Mouse (Mus musculus) MEL (cell line): Measurements from ENCODE around the gene Dnaja3. TPM values are rescaled to one million over a fixed set of nuclear protein-coding genes. Genes with fewer than 3 reads are reported as not detected.

Source experiments
- DNase-seq: peaks from one replicate; pipeline ENCODE4 v3.0.0; 2011; ENCODE audit warnings: low read depth, low spot score
- H3K27ac ChIP-seq: 2 replicates; pipeline ENCODE4 v1.5.1; 2012; ENCODE audit warnings: low read depth, mild to moderate bottlenecking, control low read depth, low read length, moderate library complexity; ENCODE audit not compliant: control insufficient read depth
- H3K27me3 ChIP-seq, 2 experiments: fragments of 150-350 bp in 1 of 2; sonication (generic) in 1 of 2; 2 replicates each; pipeline ENCODE4 v1.6.1; 2012; ENCODE audit warnings: low read length in 2 of 2, mild to moderate bottlenecking in 2 of 2, improper control_type of control experiment in 1 of 2, moderate library complexity in 1 of 2; ENCODE audit not compliant: insufficient read depth in 2 of 2, control insufficient read depth in 1 of 2
- H3K36me3 ChIP-seq, 2 experiments: 2 replicates each; pipeline ENCODE4 v1.6.1; 2012 to 2014; ENCODE audit warnings: low read length in 2 of 2, improper control_type of control experiment in 1 of 2, inconsistent platforms in 1 of 2, mild to moderate bottlenecking in 1 of 2; ENCODE audit not compliant: insufficient read depth in 2 of 2, control insufficient read depth in 1 of 2
- H3K4me1 ChIP-seq, 2 experiments: fragments of 150-350 bp in 1 of 2; sonication (generic) in 1 of 2; 2 replicates each; pipeline ENCODE4 v1.6.1; 2012; ENCODE audit warnings: low read length in 2 of 2, improper control_type of control experiment in 1 of 2, mild to moderate bottlenecking in 1 of 2; ENCODE audit not compliant: insufficient read depth in 2 of 2, control insufficient read depth in 1 of 2
- H3K4me3 ChIP-seq, 2 experiments: fragments of 150-350 bp in 1 of 2; sonication (generic) in 1 of 2; 2 replicates each; pipeline ENCODE4 v1.5.1; 2012; ENCODE audit warnings: low read depth in 2 of 2, low read length in 2 of 2, mild to moderate bottlenecking in 2 of 2, moderate library complexity in 2 of 2, control low read depth in 1 of 2, improper control_type of control experiment in 1 of 2; ENCODE audit not compliant: control insufficient read depth in 1 of 2, insufficient read depth in 1 of 2
- H3K79me2 ChIP-seq: 2 replicates; pipeline ENCODE4 v1.6.1; 2012; ENCODE audit warnings: mild to moderate bottlenecking, low read length, moderate library complexity; ENCODE audit not compliant: control insufficient read depth, poor library complexity, insufficient read depth
- H3K9ac ChIP-seq: 2 replicates; pipeline ENCODE4 v1.6.1; 2012; ENCODE audit warnings: low read depth, mild to moderate bottlenecking, control low read depth, low read length, moderate library complexity; ENCODE audit not compliant: control insufficient read depth, poor library complexity, severe bottlenecking
- H3K9me3 ChIP-seq: fragments of 150-350 bp; sonication (generic); replicated peaks from 2 replicates; pipeline ENCODE4 v1.6.1; 2012; ENCODE audit warnings: mild to moderate bottlenecking, low read length, improper control_type of control experiment, moderate library complexity; ENCODE audit not compliant: insufficient read depth
- BHLHE40 ChIP-seq: IDR thresholded peaks from 2 replicates; pipeline ENCODE4 v1.6.1; 2012; ENCODE audit warnings: low read depth, mild to moderate bottlenecking, inconsistent platforms, low read length, improper control_type of control experiment, borderline replicate concordance
- CHD1 ChIP-seq: IDR thresholded peaks from 2 replicates; pipeline ENCODE4 v1.6.1; 2012; ENCODE audit warnings: low read depth, mild to moderate bottlenecking, inconsistent platforms, low read length, improper control_type of control experiment
- CHD2 ChIP-seq: IDR thresholded peaks from 2 replicates; pipeline ENCODE4 v1.6.1; 2011; ENCODE audit warnings: low read length, improper control_type of control experiment
- CTCF ChIP-seq, 3 experiments: IDR thresholded peaks in 2 of 3; conservative IDR thresholded peaks in 1 of 3; 2 replicates each; pipeline ENCODE4 v1.5.1; 2011 to 2012; ENCODE audit warnings: low read length in 3 of 3, low read depth in 2 of 3, mild to moderate bottlenecking in 2 of 3, improper control_type of control experiment in 1 of 3, inconsistent platforms in 1 of 3, mixed read lengths in 1 of 3, moderate library complexity in 1 of 3; ENCODE audit not compliant: control insufficient read depth in 1 of 3, insufficient read depth in 1 of 3, poor library complexity in 1 of 3, severe bottlenecking in 1 of 3
- E2F4 ChIP-seq: IDR thresholded peaks from 2 replicates; pipeline ENCODE4 v1.6.1; 2011; ENCODE audit warnings: low read depth, low read length, improper control_type of control experiment, borderline replicate concordance
- ELF1 ChIP-seq: IDR thresholded peaks from 2 replicates; pipeline ENCODE4 v1.6.1; 2014; ENCODE audit warnings: low read depth, mild to moderate bottlenecking, inconsistent platforms, low read length, improper control_type of control experiment, moderate library complexity
- EP300 ChIP-seq, 2 experiments: IDR thresholded peaks; 2 replicates each; pipeline ENCODE4 v1.6.1; 2011; ENCODE audit warnings: improper control_type of control experiment in 2 of 2, low read length in 2 of 2, low read depth in 1 of 2, mild to moderate bottlenecking in 1 of 2
- ETS1 ChIP-seq: IDR thresholded peaks from 2 replicates; pipeline ENCODE4 v1.6.1; 2012; ENCODE audit warnings: low read depth, mild to moderate bottlenecking, inconsistent platforms, low read length, improper control_type of control experiment, moderate library complexity
- GABPA ChIP-seq: IDR thresholded peaks from 2 replicates; pipeline ENCODE4 v1.6.1; 2012; ENCODE audit warnings: low read depth, mild to moderate bottlenecking, inconsistent platforms, low read length, improper control_type of control experiment, moderate library complexity
- GATA1 ChIP-seq: IDR thresholded peaks from 2 replicates; pipeline ENCODE4 v1.6.1; 2011; ENCODE audit warnings: low read depth, low read length, improper control_type of control experiment
- JUND ChIP-seq: IDR thresholded peaks from 2 replicates; pipeline ENCODE4 v1.6.1; 2011; ENCODE audit warnings: low read depth, mild to moderate bottlenecking, improper control_type of control experiment, low read length
- KAT2A ChIP-seq: conservative IDR thresholded peaks from 2 replicates; pipeline ENCODE4 v1.6.1; 2012; ENCODE audit warnings: low read depth, low read length, improper control_type of control experiment, inconsistent platforms
- MAFK ChIP-seq: IDR thresholded peaks from 2 replicates; pipeline ENCODE4 v1.6.1; 2011; ENCODE audit warnings: low read depth, mild to moderate bottlenecking, low read length, improper control_type of control experiment, borderline replicate concordance
- MAX ChIP-seq: IDR thresholded peaks from 2 replicates; pipeline ENCODE4 v1.6.1; 2011; ENCODE audit warnings: low read length, improper control_type of control experiment
- MAZ ChIP-seq: IDR thresholded peaks from 2 replicates; pipeline ENCODE4 v1.6.1; 2012; ENCODE audit warnings: low read depth, mild to moderate bottlenecking, inconsistent platforms, low read length, improper control_type of control experiment
- MEF2A ChIP-seq: IDR thresholded peaks from 2 replicates; pipeline ENCODE4 v1.6.1; 2014; ENCODE audit warnings: low read depth, mild to moderate bottlenecking, inconsistent platforms, low read length, improper control_type of control experiment; ENCODE audit not compliant: poor library complexity, insufficient replicate concordance, severe bottlenecking; ENCODE audit errors: extremely low read depth
- MXI1 ChIP-seq: IDR thresholded peaks from 2 replicates; pipeline ENCODE4 v1.6.1; 2011; ENCODE audit warnings: mild to moderate bottlenecking, low read depth, low read length, improper control_type of control experiment
- MYB ChIP-seq: IDR thresholded peaks from 2 replicates; pipeline ENCODE4 v1.6.1; 2011; ENCODE audit warnings: mild to moderate bottlenecking, low read depth, low read length, improper control_type of control experiment
- MYC ChIP-seq: IDR thresholded peaks from 2 replicates; pipeline ENCODE4 v1.6.1; 2011; ENCODE audit warnings: low read depth, mild to moderate bottlenecking, low read length, improper control_type of control experiment, moderate library complexity
- NRF1 ChIP-seq: IDR thresholded peaks from 2 replicates; pipeline ENCODE4 v1.6.1; 2014; ENCODE audit warnings: low read depth, mild to moderate bottlenecking, inconsistent platforms, low read length, improper control_type of control experiment, moderate library complexity; ENCODE audit not compliant: poor library complexity, insufficient read depth, severe bottlenecking
- POLR2A ChIP-seq, 2 experiments: IDR thresholded peaks; 2 replicates each; pipeline ENCODE4 v1.6.1; 2011 to 2012; ENCODE audit warnings: low read length in 2 of 2, mild to moderate bottlenecking in 2 of 2, control low read depth in 1 of 2, improper control_type of control experiment in 1 of 2, low read depth in 1 of 2, moderate library complexity in 1 of 2; ENCODE audit not compliant: control insufficient read depth in 1 of 2, insufficient read depth in 1 of 2, poor library complexity in 1 of 2
- POLR2AphosphoS2 ChIP-seq: IDR thresholded peaks from 2 replicates; pipeline ENCODE4 v1.6.1; 2011; ENCODE audit warnings: low read length, improper control_type of control experiment
- POLR2AphosphoS5 ChIP-seq: IDR thresholded peaks from 2 replicates; pipeline ENCODE4 v1.6.1; 2012; ENCODE audit warnings: low read depth, borderline replicate concordance, mild to moderate bottlenecking, inconsistent platforms, low read length, moderate library complexity, mixed read lengths
- RAD21 ChIP-seq: IDR thresholded peaks from 2 replicates; pipeline ENCODE4 v1.6.1; 2011; ENCODE audit warnings: mild to moderate bottlenecking, low read depth, low read length, improper control_type of control experiment
- RCOR1 ChIP-seq: IDR thresholded peaks from 2 replicates; pipeline ENCODE4 v1.6.1; 2012; ENCODE audit warnings: low read depth, mild to moderate bottlenecking, inconsistent platforms, low read length, improper control_type of control experiment
- SIN3A ChIP-seq: IDR thresholded peaks from 2 replicates; pipeline ENCODE4 v1.6.1; 2012; ENCODE audit warnings: low read length, improper control_type of control experiment, inconsistent platforms
- SMC3 ChIP-seq: IDR thresholded peaks from 2 replicates; pipeline ENCODE4 v1.6.1; 2011; ENCODE audit warnings: low read depth, low read length, improper control_type of control experiment
- TAL1 ChIP-seq: IDR thresholded peaks from 2 replicates; pipeline ENCODE4 v1.6.1; 2012; ENCODE audit warnings: mild to moderate bottlenecking, inconsistent platforms, low read length, moderate library complexity, mixed read lengths
- TBP ChIP-seq: IDR thresholded peaks from 2 replicates; pipeline ENCODE4 v1.8.0; 2011; ENCODE audit warnings: low read depth, low read length, improper control_type of control experiment
- TCF12 ChIP-seq: IDR thresholded peaks from 2 replicates; pipeline ENCODE4 v1.6.1; 2014; ENCODE audit warnings: low read depth, mild to moderate bottlenecking, inconsistent platforms, low read length, improper control_type of control experiment, moderate library complexity
- UBTF ChIP-seq: IDR thresholded peaks from 2 replicates; pipeline ENCODE4 v1.6.1; 2012; ENCODE audit warnings: low read depth, mild to moderate bottlenecking, inconsistent platforms, low read length, improper control_type of control experiment, moderate library complexity, borderline replicate concordance; ENCODE audit not compliant: insufficient read depth
- USF1 ChIP-seq: IDR thresholded peaks from 2 replicates; pipeline ENCODE4 v1.6.1; 2014; ENCODE audit warnings: low read depth, mild to moderate bottlenecking, inconsistent platforms, low read length, improper control_type of control experiment, moderate library complexity
- USF2 ChIP-seq, 2 experiments: IDR thresholded peaks; 2 replicates each; pipeline ENCODE4 v1.6.1; 2011 to 2012; ENCODE audit warnings: improper control_type of control experiment in 2 of 2, low read length in 2 of 2, borderline replicate concordance in 1 of 2, inconsistent platforms in 1 of 2, low read depth in 1 of 2, mild to moderate bottlenecking in 1 of 2; ENCODE audit not compliant: insufficient read depth in 1 of 2
- ZC3H11A ChIP-seq: IDR thresholded peaks from 2 replicates; pipeline ENCODE4 v1.6.1; 2012; ENCODE audit warnings: low read depth, mild to moderate bottlenecking, inconsistent platforms, low read length, improper control_type of control experiment
- ZNF384 ChIP-seq: IDR thresholded peaks from 2 replicates; pipeline ENCODE4 v1.6.1; 2012; ENCODE audit warnings: low read depth, mild to moderate bottlenecking, inconsistent platforms, low read length, improper control_type of control experiment
- polyA plus RNA-seq, 2 experiments: library from polyadenylated mRNA; stranded (reverse) in 1 of 2; unstranded in 1 of 2; fragments of >175 nt in 1 of 2; fragments of >200 nt in 1 of 2; gene quantifications; 2 replicates each; pipeline versions ENCODE4 v1.2.1 to v1.2.4; 2012; ENCODE audit warnings: low replicate concordance in 2 of 2, low read depth in 1 of 2; ENCODE audit not compliant: insufficient read length in 2 of 2, insufficient read depth in 1 of 2, missing spikeins in 1 of 2
- total RNA-seq: library from RNA; depleted of rRNA; stranded (reverse); fragments of 300-350 nt; gene quantifications from 2 replicates; pipeline ENCODE4 v1.2.3, GENCODE M21; 2012

Gene Dnaja3
- total and polyA plus RNA-seq, 3 experiments, result 91.8 to 94.3 TPM; not detected in 1

DNA sequence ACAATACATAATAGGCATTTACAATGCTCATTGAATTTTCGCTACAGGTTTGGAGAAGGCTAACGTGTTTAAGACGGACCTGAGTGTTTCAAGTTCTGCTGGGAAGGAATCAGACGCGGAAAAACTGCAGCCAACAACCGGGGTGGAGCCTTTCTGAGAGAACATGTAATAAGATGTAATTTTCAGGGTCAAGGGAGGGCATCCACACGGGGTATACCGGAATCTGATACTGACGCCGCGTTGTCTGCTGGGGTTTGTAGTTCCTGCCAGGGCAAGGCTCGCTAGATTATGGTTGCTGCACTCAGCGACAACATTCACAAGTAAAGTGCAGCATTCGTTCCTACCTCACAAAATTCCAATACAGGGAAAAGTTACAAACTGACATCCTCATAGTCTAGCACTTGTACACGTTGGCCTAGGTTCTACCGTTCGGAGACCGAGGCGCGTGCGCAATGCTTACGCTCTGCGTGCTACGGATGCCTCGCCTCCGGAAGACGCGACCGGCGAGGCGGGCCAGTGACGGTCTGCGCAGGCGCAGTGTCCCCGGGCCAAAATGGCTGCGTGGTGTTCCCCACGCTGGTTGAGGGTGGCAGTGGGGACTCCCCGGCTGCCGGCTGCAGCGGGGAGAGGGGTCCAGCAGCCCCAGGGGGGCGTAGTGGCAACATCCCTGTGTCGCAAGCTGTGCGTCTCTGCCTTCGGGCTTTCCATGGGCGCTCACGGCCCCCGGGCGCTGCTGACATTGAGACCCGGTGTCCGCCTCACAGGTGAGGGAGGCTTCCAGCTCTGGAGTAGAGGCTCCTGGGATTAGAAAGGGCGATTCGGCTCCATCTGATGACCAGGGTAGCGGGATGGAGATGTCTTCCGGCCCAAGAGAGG, 44.0 kb downstream of the Dnaja3 start:
- Histone ChIP-seq H3K27ac (peak overlapping the region; percentile 95), H3K4me3 (peak overlapping the region; percentile 57 to 76), H3K9me3 (no peaks in the 10 kb centered on the region), H3K9ac (peak overlapping the region; percentile 93), H3K36me3 (peaks cover 4 to 32% of the 10 kb centered on the region in 2 experiments), H3K27me3 (no peaks in the 10 kb centered on the region), H3K4me1 (peaks cover 0 to 11% of the 10 kb centered on the region in 2 experiments; a peak in 3 of 4 replicates), H3K79me2 (peaks cover 31% of the 10 kb centered on the region)
- peak; percentile 96 for DNase-seq
- TF ChIP-seq SMC3 (no peak), MAFK (no peak), SIN3A (peak; percentile 87), ELF1 (peak; percentile 79), E2F4 (peak; percentile 64; the same call in 1 of the 2 replicates), CTCF (IDR thresholded peaks at IDR 0.05 in 2 of 3, conservative IDR thresholded peaks at IDR 0.05 in 1 of 3; ENCODE audit: control insufficient read depth in 1 of 3, insufficient read depth in 1 of 3, low read depth in 2 of 3, low read length in 3 of 3, poor library complexity in 1 of 3, severe bottlenecking in 1 of 3) (no peak), NRF1 (peak; percentile 91), CHD1 (no peak; the same call in 1 of the 2 replicates), USF2 (IDR thresholded peaks at IDR 0.05; ENCODE audit: borderline replicate concordance in 1 of 2, insufficient read depth in 1 of 2, low read depth in 1 of 2, low read length in 2 of 2) (no peak), KAT2A (peak; percentile 59), ZNF384 (no peak), MYC (peak; percentile 91), CHD2 (no peak; the same call in 1 of the 2 replicates), UBTF (no peak), GATA1 (peak; percentile 53), TAL1 (no peak), MXI1 (peak; percentile 87), GABPA (no peak), MYB (no peak; the same call in 1 of the 2 replicates), POLR2A (IDR thresholded peaks at IDR 0.05; ENCODE audit: control insufficient read depth in 1 of 2, insufficient read depth in 1 of 2, low read depth in 1 of 2, low read length in 2 of 2, poor library complexity in 1 of 2) (peak; percentile 92 to 98), MEF2A (no peak), ETS1 (peak; percentile 65), MAX (peak; percentile 83), RCOR1 (0 out of 2 replicates have a peak, but pooled peaks have one; percentile 32), TBP (peak; percentile 84; the same call in 1 of the 2 replicates), POLR2AphosphoS2 (peak; percentile 94), ZC3H11A (no peak), MAZ (peak; percentile 75; the same call in 1 of the 2 replicates), RAD21 (no peak), BHLHE40 (no peak), JUND (no peak), TCF12 (peak; percentile 90), EP300 (IDR thresholded peaks at IDR 0.05; ENCODE audit: low read depth in 1 of 2, low read length in 2 of 2) (peak in 1 of 2 experiments; percentile 30; a peak in 1 of 4 replicates), POLR2AphosphoS5 (no peak), USF1 (peak; percentile 33; the same call in 1 of the 2 replicates)
